Mouse (Mus musculus): ENCODE results near the gene Plcxd1. TPM values are rescaled to one million over a fixed set of nuclear protein-coding genes. Genes with fewer than 3 reads are reported as not detected.

The Plcxd1 gene
- polyA plus RNA-seq, 1 experiment from 2014 or later: 1.1 TPM

- Histone ChIP-seq H3K9ac (replicated peaks; ENCODE audit: low read depth) (no peak overlapping the region), H3K4me1 (ENCODE audit: insufficient read depth, low read depth, low read length) (no peaks in the 10 kb centered on the region), H3K4me3 (ENCODE audit: low read depth, low read length) (no peak overlapping the region), H3K9me3 (ENCODE audit: low read length) (no peaks in the 10 kb centered on the region), H3K27ac (ENCODE audit: low read length) (no peak overlapping the region), H3K27me3 (replicated peaks; ENCODE audit: insufficient read depth, low read length) (no peaks in the 10 kb centered on the region), H3K4me2 (replicated peaks; ENCODE audit: low read depth, low read length) (no peak overlapping the region), H3K36me3 (ENCODE audit: insufficient read depth, low read length) (no peaks in the 10 kb centered on the region)
- ATAC-seq (no peak), DNase-seq (ENCODE audit: low spot score) (no peak)
- TF ChIP-seq CTCF (IDR thresholded peaks at IDR 0.05): no peak
- no peak for TF ChIP-seq EP300 (IDR thresholded peaks at IDR 0.05)
- 36% methylated on average over 2 of the region's 2 CpGs for WGBS
Measured at GRCm38 (mm10) chr5:110091546-110091945, 8.2 kb upstream of the Plcxd1 start.

GRCm38 (mm10) chr5:110094030-110094846, 5.5 kb upstream of the Plcxd1 start, which contains the start of gene Gm35315:
TSS of gene Gm35315 (minus strand) at chr5:110094420.
- Histone ChIP-seq H3K4me1 (ENCODE audit: insufficient read depth, low read depth, low read length) (no peaks in the 10 kb centered on the region), H3K27me3 (replicated peaks; ENCODE audit: insufficient read depth, low read length) (no peaks in the 10 kb centered on the region), H3K36me3 (ENCODE audit: insufficient read depth, low read length) (no peaks in the 10 kb centered on the region), H3K9ac (replicated peaks; ENCODE audit: low read depth) (peak within 1 kb of the TSS; percentile 43; the same call in 1 of the 2 replicates), H3K27ac (ENCODE audit: low read length) (peak within 1 kb of the TSS; percentile 74), H3K4me3 (ENCODE audit: low read depth, low read length) (peak within 1 kb of the TSS; percentile 50), H3K9me3 (ENCODE audit: low read length) (no peaks in the 10 kb centered on the region), H3K4me2 (replicated peaks; ENCODE audit: low read depth, low read length) (peak within 1 kb of the TSS; percentile 72)
- WGBS: 2% methylated on average over 25 of the region's 25 CpGs
- ATAC-seq (peak; percentile 96), DNase-seq (ENCODE audit: low spot score) (peak; percentile 95)
- TF ChIP-seq EP300 (IDR thresholded peaks at IDR 0.05): no peak
- no peak for TF ChIP-seq CTCF (IDR thresholded peaks at IDR 0.05)

GRCm38 (mm10) chr5:110094847-110095213, 4.9 kb upstream of the Plcxd1 start:
- ATAC-seq (peak; percentile 26; the same call in 1 of the 2 replicates), DNase-seq (ENCODE audit: low spot score) (no peak)
- H3K27ac ChIP-seq (ENCODE audit: low read length): peak overlapping the region; percentile 74
- no peaks in the 10 kb centered on the region for H3K4me1 ChIP-seq (ENCODE audit: insufficient read depth, low read depth, low read length)
- no peaks in the 10 kb centered on the region for H3K9me3 ChIP-seq (ENCODE audit: low read length)
- 11% methylated on average over 4 of the region's 4 CpGs for WGBS
- H3K4me3 ChIP-seq (ENCODE audit: low read depth, low read length): peak overlapping the region; percentile 50
- TF ChIP-seq EP300 (IDR thresholded peaks at IDR 0.05) (no peak), CTCF (IDR thresholded peaks at IDR 0.05) (no peak)
- no peaks in the 10 kb centered on the region for H3K27me3 ChIP-seq (replicated peaks; ENCODE audit: insufficient read depth, low read length)
- H3K9ac ChIP-seq (replicated peaks; ENCODE audit: low read depth): peak overlapping the region; percentile 43; the same call in 1 of the 2 replicates
- peak overlapping the region; percentile 72 for H3K4me2 ChIP-seq (replicated peaks; ENCODE audit: low read depth, low read length)
- no peaks in the 10 kb centered on the region for H3K36me3 ChIP-seq (ENCODE audit: insufficient read depth, low read length)

- TF ChIP-seq EP300 (IDR thresholded peaks at IDR 0.05): no peak
- peak; percentile 14; the same call in 1 of the 2 replicates for TF ChIP-seq CTCF (IDR thresholded peaks at IDR 0.05)
- no peak overlapping the region for H3K4me3 ChIP-seq (ENCODE audit: low read depth, low read length)
- no peak overlapping the region for H3K4me2 ChIP-seq (replicated peaks; ENCODE audit: low read depth, low read length)
- no peak overlapping the region for H3K9ac ChIP-seq (replicated peaks; ENCODE audit: low read depth)
- H3K36me3 ChIP-seq (ENCODE audit: insufficient read depth, low read length): peaks cover 9% of the 10 kb centered on the region
- WGBS: 41% methylated on average over 1 of the region's 1 CpGs
- no peaks in the 10 kb centered on the region for H3K9me3 ChIP-seq (ENCODE audit: low read length)
- peak; percentile 71 for DNase-seq (ENCODE audit: low spot score)
- peaks cover 14% of the 10 kb centered on the region for H3K4me1 ChIP-seq (ENCODE audit: insufficient read depth, low read depth, low read length)
- ATAC-seq: peak; percentile 34
- H3K27ac ChIP-seq (ENCODE audit: low read length): peak overlapping the region; percentile 20; the same call in 1 of the 2 replicates
- no peaks in the 10 kb centered on the region for H3K27me3 ChIP-seq (replicated peaks; ENCODE audit: insufficient read depth, low read length)
Measured at GRCm38 (mm10) chr5:110098991-110099477, 735 bp upstream of the Plcxd1 start.

- H3K27ac ChIP-seq (ENCODE audit: low read length): no peak overlapping the region
Measured at GRCm38 (mm10) chr5:110100921-110101631, 1.3 kb downstream of the Plcxd1 start.

More at GRCm38 (mm10) chr5:110100921-110101631, 1.3 kb downstream of the Plcxd1 start:
- WGBS: 2% methylated on average over 30 of the region's 37 CpGs
- peak overlapping the region; percentile 28 for H3K4me3 ChIP-seq (ENCODE audit: low read depth, low read length)
- H3K36me3 ChIP-seq (ENCODE audit: insufficient read depth, low read length): peaks cover 20% of the 10 kb centered on the region
- no peaks in the 10 kb centered on the region for H3K9me3 ChIP-seq (ENCODE audit: low read length)
- peak overlapping the region; percentile 57 for H3K4me2 ChIP-seq (replicated peaks; ENCODE audit: low read depth, low read length)
- no peaks in the 10 kb centered on the region for H3K27me3 ChIP-seq (replicated peaks; ENCODE audit: insufficient read depth, low read length)
- ATAC-seq (peak; percentile 11), DNase-seq (ENCODE audit: low spot score) (peak; percentile 37)
- H3K9ac ChIP-seq (replicated peaks; ENCODE audit: low read depth): no peak overlapping the region
- no peak for TF ChIP-seq EP300 (IDR thresholded peaks at IDR 0.05)
- TF ChIP-seq CTCF (IDR thresholded peaks at IDR 0.05): no peak
- peaks cover 14% of the 10 kb centered on the region for H3K4me1 ChIP-seq (ENCODE audit: insufficient read depth, low read depth, low read length)

Data from lung, postnatal 0 days (tissue).